Mouse (Mus musculus) C2C12 (cell line): ENCODE results near the gene 4930404H24Rik.

Source experiments
- CTCF ChIP-seq: IDR thresholded peaks from one replicate; pipeline ENCODE4 v1.5.1; 2011; ENCODE audit not compliant: control insufficient read depth, insufficient read depth, insufficient read length
- FOSL1 ChIP-seq: IDR thresholded peaks from one replicate; pipeline ENCODE4 v1.8.0; 2011; ENCODE audit warnings: mild to moderate bottlenecking, low read length; ENCODE audit not compliant: poor library complexity, insufficient read depth, severe bottlenecking
- MYOD1 ChIP-seq: IDR thresholded peaks from one replicate; pipeline ENCODE4 v1.6.1; 2011; ENCODE audit warnings: low read depth; ENCODE audit not compliant: control insufficient read depth, insufficient read length

- TF ChIP-seq MYOD1 (no peak), CTCF (no peak), FOSL1 (no peak)
Observed at GRCm38 (mm10) chr2:153446476-153446875, 46.1 kb upstream of the 4930404H24Rik start.
